Mouse (Mus musculus) lung, postnatal 0 days (tissue): ENCODE data around the gene Cox4i1. TPM values are rescaled to one million over a fixed set of nuclear protein-coding genes. Genes with fewer than 3 reads are reported as not detected.
A peak's percentile ranks its signal among the peaks of the same experiment; 100 is the strongest.

Experiments
- ATAC-seq: fragments of 200-750 bp; cut with Nextera tagmentation; 2 replicates; pipeline ENCODE4 v1.8.0; 2017; ENCODE audit warnings: moderate library complexity
- DNase-seq: peaks from one replicate; pipeline ENCODE4 v3.0.0-alpha.2; 2016; ENCODE audit warnings: low spot score
- H3K27ac ChIP-seq: fragments of 300-500 bp; sonication (generic); 2 replicates; pipeline ENCODE4 v1.5.1; 2014; ENCODE audit warnings: antibody characterized with exemption, mild to moderate bottlenecking, low read length, mixed read lengths
- H3K27me3 ChIP-seq: fragments of 300-500 bp; sonication (generic); replicated peaks from 2 replicates; pipeline ENCODE4 v1.6.1; 2014; ENCODE audit warnings: low read length, mixed read lengths; ENCODE audit not compliant: insufficient read depth
- H3K36me3 ChIP-seq: fragments of 300-500 bp; sonication (generic); 2 replicates; pipeline ENCODE4 v1.6.1; 2014; ENCODE audit warnings: low read length, mixed read lengths; ENCODE audit not compliant: insufficient read depth
- H3K4me1 ChIP-seq: fragments of 300-500 bp; sonication (generic); 2 replicates; pipeline ENCODE4 v1.6.1; 2014; ENCODE audit warnings: antibody characterized with exemption, low read depth, low read length, mixed read lengths; ENCODE audit not compliant: insufficient read depth
- H3K4me2 ChIP-seq: fragments of 300-500 bp; sonication (generic); replicated peaks from 2 replicates; pipeline ENCODE4 v1.6.1; 2014; ENCODE audit warnings: low read depth, mild to moderate bottlenecking, low read length, moderate library complexity, mixed read lengths
- H3K4me3 ChIP-seq: fragments of 300-500 bp; sonication (generic); 2 replicates; pipeline ENCODE4 v1.5.1; 2014; ENCODE audit warnings: low read depth, low read length
- H3K9ac ChIP-seq: fragments of 300-500 bp; sonication (generic); replicated peaks from 2 replicates; pipeline ENCODE4 v1.6.1; 2014; ENCODE audit warnings: low read depth, mild to moderate bottlenecking
- H3K9me3 ChIP-seq: fragments of 300-500 bp; sonication (generic); 2 replicates; pipeline ENCODE4 v1.6.1; 2016; ENCODE audit warnings: low read length, mixed read lengths
- CTCF ChIP-seq: IDR thresholded peaks from 2 replicates; pipeline ENCODE4 v1.5.1; 2016; ENCODE audit warnings: antibody characterized with exemption, mild to moderate bottlenecking
- EP300 ChIP-seq: IDR thresholded peaks from 2 replicates; pipeline ENCODE4 v1.6.1; 2016; ENCODE audit warnings: antibody characterized with exemption, mild to moderate bottlenecking, control low read depth
- WGBS: fragments of 180-500 bp; shearing (Covaris S2); extraction: QIAGEN DNeasy Blood & Tissue Kit; methylation state at CpG from one replicate; pipeline ENCODE4 v1.1.7; 2014; 5-methylcytosine and 5-hydroxymethylcytosine counted together
- polyA plus RNA-seq: library from polyadenylated mRNA; unstranded; fragments of >200 nt; fragmentation: Nextera tagmentation; extraction: Ambion mirVana; gene quantifications from 2 replicates; pipeline ENCODE4 v1.2.1, GENCODE M21; 2015

Cox4i1 gene
- polyA plus RNA-seq, 1 experiment from 2014 or later = 1,166 TPM

- 0 out of 2 replicates have a peak, but pooled peaks cover 3% of the 10 kb centered on the region for H3K4me1 ChIP-seq
- no peak overlapping the region for H3K9ac ChIP-seq
- no peaks in the 10 kb centered on the region for H3K27me3 ChIP-seq
- H3K9me3 ChIP-seq = no peaks in the 10 kb centered on the region
- no peak overlapping the region for H3K4me2 ChIP-seq
- H3K36me3 ChIP-seq = no peaks in the 10 kb centered on the region
- DNase-seq = no peak
- no peak overlapping the region for H3K4me3 ChIP-seq
- TF ChIP-seq CTCF (no peak), EP300 (no peak)
- whole genome bisulfite sequencing = 53% methylated on average over 8 of the region's 8 CpGs
- ATAC-seq = no peak
- H3K27ac ChIP-seq = no peak overlapping the region
Observed at GRCm38 (mm10) chr8:120687786-120688185, 19.8 kb downstream of the Cox4i1 start.

- Histone ChIP-seq H3K4me1 (0 out of 2 replicates have a peak, but pooled peaks cover 3% of the 10 kb centered on the region), H3K27me3 (no peaks in the 10 kb centered on the region), H3K9me3 (no peaks in the 10 kb centered on the region), H3K4me3 (no peak overlapping the region), H3K9ac (no peak overlapping the region), H3K36me3 (no peaks in the 10 kb centered on the region), H3K27ac (no peak overlapping the region), H3K4me2 (no peak overlapping the region)
- no peak for TF ChIP-seq EP300
- no peak for DNase-seq
- WGBS = 77% methylated on average over 7 of the region's 7 CpGs
- ATAC-seq = no peak
Observed at GRCm38 (mm10) chr8:120688511-120688910, 20.5 kb downstream of the Cox4i1 start.

- H3K36me3 ChIP-seq = no peaks in the 10 kb centered on the region
- no peaks in the 10 kb centered on the region for H3K27me3 ChIP-seq
- DNase-seq (no peak), ATAC-seq (no peak)
- H3K4me2 ChIP-seq = no peak overlapping the region
- WGBS = 49% methylated on average over 4 of the region's 4 CpGs
- no peak overlapping the region for H3K9ac ChIP-seq
- H3K4me3 ChIP-seq = no peak overlapping the region
- no peak for TF ChIP-seq EP300
- no peak for TF ChIP-seq CTCF
- H3K9me3 ChIP-seq = no peaks in the 10 kb centered on the region
- peaks cover 5% of the 10 kb centered on the region; the same call in 1 of the 2 replicates for H3K4me1 ChIP-seq
- H3K27ac ChIP-seq = no peak overlapping the region
Observed at GRCm38 (mm10) chr8:120692934-120693333, 24.9 kb downstream of the Cox4i1 start.

- no peaks in the 10 kb centered on the region for H3K9me3 ChIP-seq
- H3K9ac ChIP-seq = no peak overlapping the region
- TF ChIP-seq CTCF (no peak), EP300 (no peak)
- DNase-seq = peak; percentile 81
- peak; percentile 66 for ATAC-seq
- H3K4me1 ChIP-seq = peaks cover 8% of the 10 kb centered on the region
- H3K4me2 ChIP-seq = peak overlapping the region; percentile 25; the same call in 1 of the 2 replicates
- WGBS = 12% methylated on average over 22 of the region's 22 CpGs
- H3K4me3 ChIP-seq = no peak overlapping the region
- H3K36me3 ChIP-seq = no peaks in the 10 kb centered on the region
- H3K27me3 ChIP-seq = no peaks in the 10 kb centered on the region
- H3K27ac ChIP-seq = no peak overlapping the region
Observed at GRCm38 (mm10) chr8:120693861-120694493, 26.0 kb downstream of the Cox4i1 start.

GRCm38 (mm10) chr8:120696401-120697153, 28.6 kb downstream of the Cox4i1 start:
- Histone ChIP-seq H3K9ac (no peak overlapping the region), H3K9me3 (no peaks in the 10 kb centered on the region), H3K36me3 (no peaks in the 10 kb centered on the region), H3K4me3 (no peak overlapping the region), H3K27ac (peak overlapping the region; percentile 60), H3K4me1 (peaks cover 13% of the 10 kb centered on the region), H3K4me2 (no peak overlapping the region), H3K27me3 (no peaks in the 10 kb centered on the region)
- ATAC-seq (peak; percentile 70), DNase-seq (peak; percentile 93)
- 31% methylated on average over 13 of the region's 13 CpGs for WGBS
- no peak for TF ChIP-seq CTCF
- peak; percentile 82 for TF ChIP-seq EP300

GRCm38 (mm10) chr8:120697154-120697978, 29.3 kb downstream of the Cox4i1 start:
- no peak for ATAC-seq
- H3K9ac ChIP-seq = no peak overlapping the region
- 43% methylated on average over 16 of the region's 17 CpGs for WGBS
- TF ChIP-seq CTCF (no peak), EP300 (no peak)
- peak overlapping the region; percentile 60 for H3K27ac ChIP-seq
- no peak overlapping the region for H3K4me3 ChIP-seq
- peaks cover 13% of the 10 kb centered on the region for H3K4me1 ChIP-seq
- H3K4me2 ChIP-seq = no peak overlapping the region
- no peaks in the 10 kb centered on the region for H3K36me3 ChIP-seq
- no peaks in the 10 kb centered on the region for H3K27me3 ChIP-seq
- peak; percentile 78 for DNase-seq
- H3K9me3 ChIP-seq = no peaks in the 10 kb centered on the region
